Mouse (Mus musculus) liver, embryonic 15.5 days (tissue): Measurements from ENCODE around the gene Ifi27l2a. TPM values are rescaled to one million over a fixed set of nuclear protein-coding genes. Genes with fewer than 3 reads are reported as not detected.
"Not testable (repeated sequence)": the region's sequence is repeated elsewhere in the genome, so short reads cannot be mapped to it uniquely, and the experiment has no call there.

Source experiments
- ATAC-seq: fragments of 200-750 bp; cut with Nextera tagmentation; 2 replicates; pipeline ENCODE4 v1.8.0; 2017; ENCODE audit warnings: moderate number of reproducible peaks, mild to moderate bottlenecking, moderate library complexity; ENCODE audit not compliant: insufficient read depth
- H3K27ac ChIP-seq: fragments of 300-500 bp; sonication (generic); replicated peaks from 2 replicates; pipeline ENCODE4 v1.5.1; 2015; ENCODE audit warnings: mild to moderate bottlenecking, inconsistent platforms
- H3K27me3 ChIP-seq: fragments of 300-500 bp; sonication (generic); 2 replicates; pipeline ENCODE4 v1.6.1; 2015; ENCODE audit warnings: mild to moderate bottlenecking, inconsistent platforms
- H3K36me3 ChIP-seq: fragments of 300-500 bp; sonication (generic); replicated peaks from 2 replicates; pipeline ENCODE4 v1.6.1; 2015; ENCODE audit warnings: moderate library complexity, mild to moderate bottlenecking, inconsistent platforms
- H3K4me1 ChIP-seq: fragments of 300-500 bp; sonication (generic); replicated peaks from 2 replicates; pipeline ENCODE4 v1.6.1; 2015; ENCODE audit warnings: inconsistent platforms
- H3K4me2 ChIP-seq: fragments of 300-500 bp; sonication (generic); 2 replicates; pipeline ENCODE4 v1.6.1; 2015; ENCODE audit warnings: moderate library complexity, mild to moderate bottlenecking, inconsistent platforms
- H3K4me3 ChIP-seq: fragments of 300-500 bp; sonication (generic); replicated peaks from 2 replicates; pipeline ENCODE4 v1.5.1; 2015; ENCODE audit warnings: mild to moderate bottlenecking, inconsistent platforms
- H3K9ac ChIP-seq: fragments of 300-500 bp; sonication (generic); 2 replicates; pipeline ENCODE4 v1.6.1; 2015; ENCODE audit warnings: moderate library complexity, mild to moderate bottlenecking, inconsistent platforms
- H3K9me3 ChIP-seq: fragments of 300-500 bp; sonication (generic); replicated peaks from 2 replicates; pipeline ENCODE4 v1.6.1; 2016; ENCODE audit warnings: inconsistent platforms
- WGBS: fragments of 180-500 bp; shearing (Covaris S2); methylation state at CpG from one replicate; pipeline ENCODE4 v1.1.7; 2015; ENCODE audit warnings: mixed read lengths; ENCODE audit not compliant: insufficient replicate concordance; 5-methylcytosine and 5-hydroxymethylcytosine counted together
- polyA plus RNA-seq: library from polyadenylated mRNA; unstranded; fragments of >200 nt; fragmentation: Nextera tagmentation; extraction: Ambion mirVana; gene quantifications from 2 replicates; pipeline ENCODE4 v1.2.1, GENCODE M21; 2015

The Ifi27l2a gene
- polyA plus RNA-seq, 1 experiment from 2014 or later = 15.7 TPM

DNA sequence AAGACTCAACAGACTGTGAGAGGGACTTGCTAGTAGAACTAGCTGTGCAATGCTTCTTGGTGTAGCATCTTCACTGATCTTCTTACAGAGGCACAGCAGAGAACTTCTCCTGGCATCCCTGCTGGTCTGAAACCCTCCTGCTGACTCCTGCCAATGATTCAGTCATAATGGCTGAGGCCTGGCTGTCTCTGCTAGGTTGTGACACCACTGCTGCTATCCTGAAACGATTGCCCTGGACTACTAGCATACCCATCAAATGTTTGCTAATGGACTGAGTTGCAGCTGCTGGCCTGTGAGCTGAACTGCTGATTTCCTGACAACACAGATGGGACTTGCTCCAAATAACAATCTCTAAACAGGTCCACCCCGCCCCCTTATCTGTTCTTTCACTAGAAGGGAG lies 31.0 kb upstream of the Ifi27l2a start:
- H3K36me3 ChIP-seq = no peaks in the 10 kb centered on the region

DNA sequence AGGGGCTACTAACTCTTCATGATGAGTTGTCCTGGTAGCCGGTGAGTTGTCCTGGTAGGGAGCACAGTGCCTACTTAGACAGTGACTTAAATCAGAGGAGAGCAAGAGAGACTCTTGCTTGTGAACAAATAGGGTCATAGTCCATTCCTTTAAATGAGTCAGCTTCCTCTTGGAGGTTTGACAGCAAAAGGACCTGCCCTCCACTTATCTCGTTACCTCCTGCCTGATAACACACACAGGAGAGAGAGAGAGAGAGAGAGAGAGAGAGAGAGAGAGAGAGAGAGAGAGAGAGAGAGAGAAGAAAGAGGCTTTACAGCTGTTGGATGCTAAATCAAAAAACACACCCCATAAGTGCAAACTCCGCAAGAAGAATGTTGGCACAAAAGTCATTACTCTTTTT lies 13.7 kb upstream of the Ifi27l2a start, which contains the start of gene Ifi27l2b:
Ifi27l2b (minus strand) TSS at position 84 of the 400 bp plus-strand sequence.
- H3K9ac ChIP-seq = no peak within 1 kb of the TSS
- H3K4me1 ChIP-seq = no peaks in the 10 kb centered on the region
- ATAC-seq = no peak
- no peaks in the 10 kb centered on the region for H3K9me3 ChIP-seq
- H3K27me3 ChIP-seq = no peaks in the 10 kb centered on the region
- H3K4me3 ChIP-seq = no peak within 1 kb of the TSS
- no peaks in the 10 kb centered on the region for H3K36me3 ChIP-seq
- H3K27ac ChIP-seq = no peak within 1 kb of the TSS
- H3K4me2 ChIP-seq = no peak within 1 kb of the TSS
- 53% methylated on average over 3 of the region's 3 CpGs for WGBS

More for the DNA sequence above, 31.0 kb upstream of the Ifi27l2a start:
- Histone ChIP-seq H3K4me2 (no peak overlapping the region), H3K27me3 (no peaks in the 10 kb centered on the region), H3K4me1 (no peaks in the 10 kb centered on the region), H3K9ac (no peak overlapping the region), H3K27ac (no peak overlapping the region), H3K9me3 (no peaks in the 10 kb centered on the region), H3K4me3 (no peak overlapping the region)
- WGBS = 17% methylated on average over 2 of the region's 2 CpGs
- ATAC-seq = no peak

DNA sequence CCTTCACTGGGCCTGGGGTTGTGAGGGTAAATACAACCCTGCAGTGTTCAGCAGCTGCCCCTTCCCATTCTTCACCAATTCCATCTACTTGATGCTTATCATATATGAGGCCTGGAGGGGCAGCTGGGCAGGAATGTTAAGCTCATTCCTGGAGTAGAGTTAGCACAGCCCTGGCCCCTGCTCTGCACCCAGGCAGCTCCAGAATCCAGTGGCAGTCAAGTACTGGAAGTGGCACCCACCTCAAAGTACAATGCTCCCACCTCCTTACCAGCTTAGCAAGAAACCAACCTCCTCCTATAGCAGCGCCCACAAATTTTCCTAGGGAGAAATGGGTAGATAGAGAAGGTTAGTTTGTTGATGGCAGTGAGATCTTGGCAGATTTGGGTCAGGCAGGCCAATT lies 13.2 kb upstream of the Ifi27l2a start:
- H3K9ac ChIP-seq, H3K36me3 ChIP-seq, H3K27me3 ChIP-seq, H3K27ac ChIP-seq, H3K4me1 ChIP-seq, H3K4me2 ChIP-seq, H3K9me3 ChIP-seq, ATAC-seq, H3K4me3 ChIP-seq: not testable (repeated sequence)
- WGBS = no CpG with 5 or more reads among the region's 1 CpGs

DNA sequence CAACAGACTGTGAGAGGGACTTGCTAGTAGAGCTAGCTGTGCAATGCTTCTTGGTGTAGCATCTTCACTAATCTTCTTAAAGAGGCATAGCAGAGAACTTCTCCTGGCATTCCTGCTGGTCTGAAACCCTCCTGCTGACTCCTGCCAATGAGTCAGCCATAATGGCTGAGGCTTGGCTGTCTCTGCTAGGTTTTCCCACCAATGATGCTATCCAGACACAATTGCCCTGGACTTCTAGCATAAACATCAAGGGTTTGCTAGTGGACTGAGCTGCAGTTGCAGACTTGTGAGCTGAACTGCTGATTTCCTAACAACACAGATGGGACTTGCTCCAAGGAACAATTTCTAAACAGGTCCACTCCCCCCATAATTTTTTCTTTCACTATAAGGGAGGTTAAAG lies 9.9 kb upstream of the Ifi27l2a start:
- ATAC-seq = no peak

DNA sequence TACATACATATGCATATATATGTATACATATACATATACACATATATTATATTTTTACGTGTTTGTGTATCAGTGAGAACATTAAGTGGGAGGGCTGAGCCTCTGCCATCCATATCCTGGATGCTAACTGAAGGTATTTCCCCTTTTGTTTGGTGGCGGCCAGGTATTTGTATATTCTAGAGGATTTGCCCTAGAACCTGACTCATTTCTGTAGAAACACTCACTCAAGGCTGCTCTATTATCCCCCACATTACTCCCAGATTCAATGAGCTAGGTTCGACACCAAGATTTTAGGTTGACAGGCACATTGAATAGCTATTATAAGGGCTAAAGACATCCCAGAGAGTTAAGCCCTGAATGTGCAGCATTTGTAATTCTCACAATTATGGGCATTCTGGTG lies 1.6 kb upstream of the Ifi27l2a start:
- 60% methylated on average over 3 of the region's 3 CpGs for WGBS
- H3K27me3 ChIP-seq = no peaks in the 10 kb centered on the region
- no peak overlapping the region for H3K4me2 ChIP-seq
- H3K4me3 ChIP-seq = no peak overlapping the region
- H3K9ac ChIP-seq = no peak overlapping the region
- H3K4me1 ChIP-seq = no peaks in the 10 kb centered on the region
- no peaks in the 10 kb centered on the region for H3K36me3 ChIP-seq
- H3K9me3 ChIP-seq = no peaks in the 10 kb centered on the region
- ATAC-seq = no peak
- H3K27ac ChIP-seq = no peak overlapping the region

More for the DNA sequence above, 9.9 kb upstream of the Ifi27l2a start:
- no peak overlapping the region for H3K9ac ChIP-seq
- no peak overlapping the region for H3K27ac ChIP-seq
- no peak overlapping the region for H3K4me2 ChIP-seq
- H3K4me3 ChIP-seq = no peak overlapping the region
- no peaks in the 10 kb centered on the region for H3K27me3 ChIP-seq
- no peaks in the 10 kb centered on the region for H3K4me1 ChIP-seq
- no peaks in the 10 kb centered on the region for H3K9me3 ChIP-seq
- H3K36me3 ChIP-seq = no peaks in the 10 kb centered on the region

DNA sequence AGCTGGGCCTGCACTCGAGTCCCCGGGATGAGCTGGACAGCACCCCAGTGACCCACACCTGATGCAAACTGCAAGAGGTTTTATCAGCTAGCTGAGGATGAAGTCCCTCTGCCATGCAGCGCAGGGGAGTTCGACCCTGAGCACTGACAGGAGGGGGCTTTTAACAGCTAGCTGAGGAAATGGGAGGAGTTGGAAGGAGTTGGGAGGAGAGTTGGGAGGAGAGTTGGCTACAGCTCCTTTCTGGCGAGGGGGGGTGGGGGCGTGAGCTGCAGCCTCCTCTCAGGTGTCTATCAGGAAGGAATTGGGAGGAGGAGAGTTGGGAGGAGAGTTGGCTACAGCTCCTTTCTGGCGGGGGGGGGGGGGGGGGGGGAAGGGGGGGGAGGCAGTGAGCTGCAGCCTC lies 781 bp upstream of the Ifi27l2a start:
- not testable (repeated sequence) for H3K4me1 ChIP-seq, ATAC-seq, H3K9ac ChIP-seq, H3K27me3 ChIP-seq, H3K36me3 ChIP-seq, H3K4me3 ChIP-seq, H3K9me3 ChIP-seq, H3K27ac ChIP-seq, H3K4me2 ChIP-seq
- 26% methylated on average over 5 of the region's 7 CpGs for WGBS

DNA sequence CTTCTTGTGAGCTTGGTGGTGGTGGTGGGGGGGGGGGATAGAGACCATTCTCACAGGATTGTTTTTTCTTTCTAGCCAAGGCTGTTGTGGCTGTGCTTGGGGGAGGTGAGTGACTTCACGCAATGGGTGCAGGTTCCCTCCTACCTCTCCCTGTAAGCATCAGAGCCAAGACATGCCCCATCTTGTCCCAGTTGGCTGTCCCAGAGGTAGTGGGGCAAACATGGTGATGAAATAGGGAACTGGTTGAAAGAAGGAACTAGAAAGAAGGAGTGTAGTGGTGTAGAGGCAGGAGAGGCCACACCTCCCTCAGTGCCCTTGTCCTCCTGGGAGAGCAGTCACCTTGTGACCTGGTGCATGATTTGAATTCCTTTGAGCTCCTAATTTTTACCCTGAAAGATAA lies 5.9 kb downstream of the Ifi27l2a start:
- ATAC-seq = no peak
- no peaks in the 10 kb centered on the region for H3K9me3 ChIP-seq
- no peak overlapping the region for H3K4me2 ChIP-seq
- H3K9ac ChIP-seq = no peak overlapping the region
- no peaks in the 10 kb centered on the region for H3K27me3 ChIP-seq
- H3K27ac ChIP-seq = no peak overlapping the region
- H3K36me3 ChIP-seq = no peaks in the 10 kb centered on the region
- H3K4me3 ChIP-seq = no peak overlapping the region
- H3K4me1 ChIP-seq = peaks cover 9% of the 10 kb centered on the region; the same call in 1 of the 2 replicates
- WGBS = 80% methylated on average over 1 of the region's 1 CpGs

DNA sequence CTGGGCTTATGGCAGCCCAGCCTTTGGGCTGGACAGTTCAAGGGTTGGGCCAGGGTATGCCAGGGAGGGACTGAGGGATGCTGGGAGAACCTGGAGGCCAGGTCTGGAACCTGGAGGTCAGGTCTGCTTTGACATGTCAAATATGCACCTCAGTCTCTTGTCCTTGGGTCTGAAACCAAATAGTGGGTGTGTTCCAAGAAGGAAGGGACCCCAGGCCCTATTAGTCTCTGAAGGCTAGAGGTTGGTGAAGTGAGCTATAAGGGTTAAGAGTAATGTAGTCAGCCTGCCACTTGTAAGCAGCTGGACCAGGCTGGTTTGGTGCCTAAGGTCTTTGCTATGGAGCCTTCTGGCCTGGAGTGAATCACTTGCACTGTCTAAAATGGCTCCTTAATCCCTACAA lies 8.6 kb downstream of the Ifi27l2a start:
- no peaks in the 10 kb centered on the region for H3K36me3 ChIP-seq
- H3K27me3 ChIP-seq = no peaks in the 10 kb centered on the region
- H3K4me3 ChIP-seq = peak overlapping the region; percentile 25; the same call in 1 of the 2 replicates
- no peak overlapping the region for H3K9ac ChIP-seq
- H3K4me2 ChIP-seq = peak overlapping the region; percentile 52
- H3K4me1 ChIP-seq = peaks cover 9% of the 10 kb centered on the region; the same call in 1 of the 2 replicates
- ATAC-seq = no peak
- no peak overlapping the region for H3K27ac ChIP-seq
- no peaks in the 10 kb centered on the region for H3K9me3 ChIP-seq

DNA sequence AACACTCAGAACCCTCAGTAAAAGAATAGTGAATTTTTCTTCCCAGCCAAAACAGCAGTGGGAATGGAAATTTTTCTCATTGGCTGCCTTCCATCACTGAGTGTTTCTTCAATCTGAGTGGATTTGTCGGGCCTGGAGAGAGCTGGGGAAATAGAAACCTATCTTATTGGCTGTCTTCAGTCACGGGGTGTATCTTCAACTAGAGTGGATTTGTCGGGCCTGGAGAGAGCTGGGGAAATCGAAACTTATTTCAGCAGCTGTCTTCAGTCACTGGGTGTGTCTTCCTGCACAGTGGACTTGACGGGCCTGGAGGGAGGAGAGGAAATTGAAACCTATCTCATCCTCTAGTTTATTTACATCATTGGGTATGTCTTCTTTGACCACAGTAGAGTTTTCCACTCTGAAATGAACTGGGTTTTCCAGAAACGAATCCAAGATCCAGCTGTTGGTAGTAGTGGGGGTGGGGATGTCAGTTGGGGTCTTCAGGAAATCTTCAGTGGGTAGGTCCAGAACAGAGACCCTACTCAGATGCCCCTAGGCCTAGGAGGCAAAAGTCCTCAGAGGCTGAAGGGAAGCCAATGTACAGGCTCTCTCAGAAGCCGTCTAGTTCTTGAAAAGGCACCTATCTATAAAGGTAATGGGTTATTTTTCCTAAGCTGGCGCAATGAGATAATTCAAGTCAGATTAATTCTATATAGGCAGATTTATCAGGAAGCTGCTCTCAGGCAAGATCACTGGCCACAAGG lies 9.3 kb downstream of the Ifi27l2a start, which contains the start of gene Ifi27:
Ifi27 (plus strand) TSS at position 226 of the 746 bp plus-strand sequence.
- Histone ChIP-seq H3K36me3 (no peaks in the 10 kb centered on the region), H3K4me3 (peak within 1 kb of the TSS; percentile 25), H3K4me2 (peak within 1 kb of the TSS; percentile 52), H3K27ac (peak within 1 kb of the TSS; percentile 51; the same call in 1 of the 2 replicates), H3K27me3 (no peaks in the 10 kb centered on the region), H3K9me3 (no peaks in the 10 kb centered on the region), H3K4me1 (peaks cover 9% of the 10 kb centered on the region; the same call in 1 of the 2 replicates), H3K9ac (no peak within 1 kb of the TSS)
- 38% methylated on average over 8 of the region's 8 CpGs for WGBS
- ATAC-seq = peak; percentile 89

DNA sequence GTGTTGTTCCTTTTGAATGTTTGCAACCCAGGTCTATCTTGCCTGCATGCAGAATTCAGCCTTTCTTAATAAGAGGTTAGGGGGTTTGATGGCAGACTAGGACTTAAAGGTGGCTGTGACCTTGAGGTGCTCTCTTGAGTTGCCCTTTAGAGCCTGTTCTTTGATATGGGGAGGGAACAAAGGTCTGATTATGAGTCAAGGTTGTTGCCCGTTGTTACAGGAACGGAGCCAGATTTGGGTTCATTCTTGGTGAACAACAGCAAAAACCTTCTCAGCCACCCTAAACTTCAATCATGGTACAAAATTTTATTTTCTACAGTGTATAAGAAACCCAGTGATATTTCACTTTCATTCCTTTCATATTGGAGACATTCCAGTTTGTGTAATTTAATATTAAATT lies 10.1 kb downstream of the Ifi27l2a start:
- ATAC-seq = no peak
- H3K36me3 ChIP-seq = no peaks in the 10 kb centered on the region
- WGBS = 74% methylated on average over 2 of the region's 2 CpGs
- no peak overlapping the region for H3K4me3 ChIP-seq
- H3K9ac ChIP-seq = no peak overlapping the region
- H3K27me3 ChIP-seq = no peaks in the 10 kb centered on the region
- peaks cover 9% of the 10 kb centered on the region; the same call in 1 of the 2 replicates for H3K4me1 ChIP-seq
- no peak overlapping the region for H3K27ac ChIP-seq
- H3K9me3 ChIP-seq = no peaks in the 10 kb centered on the region
- no peak overlapping the region for H3K4me2 ChIP-seq

DNA sequence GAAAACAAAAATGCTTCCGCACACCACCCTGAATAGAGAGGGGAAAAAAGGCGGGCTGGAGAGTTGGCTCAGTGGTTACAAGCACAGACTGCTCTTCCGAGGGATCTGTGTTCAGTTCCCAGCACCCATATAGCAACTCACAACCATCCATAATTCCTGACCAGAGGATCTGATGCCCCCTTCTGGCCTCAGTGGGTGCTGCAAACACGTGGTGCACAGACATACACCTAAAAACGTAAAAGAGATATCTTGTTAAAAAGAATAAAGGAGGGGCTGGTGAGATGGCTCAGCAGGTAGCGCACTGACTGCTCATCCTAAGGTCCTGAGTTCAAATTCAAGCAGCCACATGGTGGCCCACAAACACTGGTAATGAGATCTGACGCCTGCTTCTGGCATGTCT lies 16.8 kb downstream of the Ifi27l2a start:
- 82% methylated on average over 7 of the region's 7 CpGs for WGBS
- Histone ChIP-seq H3K27ac (no peak overlapping the region), H3K36me3 (peaks cover 17% of the 10 kb centered on the region), H3K9me3 (no peaks in the 10 kb centered on the region), H3K4me2 (no peak overlapping the region), H3K27me3 (no peaks in the 10 kb centered on the region), H3K4me1 (peaks cover 33% of the 10 kb centered on the region), H3K9ac (no peak overlapping the region), H3K4me3 (no peak overlapping the region)
- no peak for ATAC-seq
